Mouse (Mus musculus) stomach, embryonic 16.5 days (tissue): ENCODE data around the gene Sfxn3. TPM values are rescaled to one million over a fixed set of nuclear protein-coding genes. Genes with fewer than 3 reads are reported as not detected.

Source experiments
- ATAC-seq: fragments of 200-750 bp; cut with Nextera tagmentation; 2 replicates; pipeline ENCODE4 v1.8.0; 2017; ENCODE audit warnings: moderate number of reproducible peaks, moderate TSS enrichment; ENCODE audit not compliant: insufficient read depth, low FRiP score
- H3K27ac ChIP-seq: fragments of 300-500 bp; sonication (generic); 2 replicates; pipeline ENCODE4 v1.5.1; 2014; ENCODE audit warnings: low read length
- H3K27me3 ChIP-seq: fragments of 300-500 bp; sonication (generic); 2 replicates; pipeline ENCODE4 v1.6.1; 2014; ENCODE audit warnings: low read length, control low read depth, mixed read lengths; ENCODE audit not compliant: control insufficient read depth, insufficient read depth
- H3K36me3 ChIP-seq: fragments of 300-500 bp; sonication (generic); 2 replicates; pipeline ENCODE4 v1.6.1; 2014; ENCODE audit warnings: low read length; ENCODE audit not compliant: control insufficient read depth, insufficient read depth
- H3K4me1 ChIP-seq: fragments of 300-500 bp; sonication (generic); 2 replicates; pipeline ENCODE4 v1.6.1; 2014; ENCODE audit warnings: low read length, control low read depth, mixed read lengths; ENCODE audit not compliant: control insufficient read depth, insufficient read depth
- H3K4me2 ChIP-seq: fragments of 300-500 bp; sonication (generic); 2 replicates; pipeline ENCODE4 v1.6.1; 2014; ENCODE audit warnings: low read depth, low read length, mixed read lengths
- H3K4me3 ChIP-seq: fragments of 300-500 bp; sonication (generic); replicated peaks from 2 replicates; pipeline ENCODE4 v1.5.1; 2014; ENCODE audit warnings: mild to moderate bottlenecking, low read length
- H3K9ac ChIP-seq: fragments of 300-500 bp; sonication (generic); 2 replicates; pipeline ENCODE4 v1.6.1; 2014; ENCODE audit warnings: low read length
- H3K9me3 ChIP-seq: fragments of 300-500 bp; sonication (generic); replicated peaks from 2 replicates; pipeline ENCODE4 v1.6.1; 2016; ENCODE audit warnings: low read length, control low read depth; ENCODE audit not compliant: control insufficient read depth
- WGBS: fragments of 180-500 bp; shearing (Covaris S2); extraction: QIAGEN DNeasy Blood & Tissue Kit; methylation state at CpG from one replicate; pipeline ENCODE4 v1.1.7; 2014; 5-methylcytosine and 5-hydroxymethylcytosine counted together
- polyA plus RNA-seq: library from polyadenylated mRNA; unstranded; fragments of >200 nt; fragmentation: Nextera tagmentation; extraction: Ambion mirVana; gene quantifications from 2 replicates; pipeline ENCODE4 v1.2.1, GENCODE M21; 2015

Sfxn3 gene
- polyA plus RNA-seq, 1 experiment from 2014 or later, result 28.3 TPM

- Histone ChIP-seq H3K27ac (peak overlapping the region; percentile 97), H3K4me3 (peak overlapping the region; percentile 62), H3K9ac (peak overlapping the region; percentile 77), H3K4me2 (peak overlapping the region; percentile 71), H3K36me3 (0 out of 2 replicates have a peak, but pooled peaks cover 5% of the 10 kb centered on the region), H3K9me3 (no peaks in the 10 kb centered on the region), H3K27me3 (peaks cover 6% of the 10 kb centered on the region), H3K4me1 (peaks cover 21% of the 10 kb centered on the region; the same call in 1 of the 2 replicates)
- 10% methylated on average over 11 of the region's 11 CpGs for WGBS
- peak; percentile 85 for ATAC-seq
Measured at GRCm38 (mm10) chr19:45047935-45048643, 786 bp downstream of the Sfxn3 start.

- H3K4me3 ChIP-seq, result peak overlapping the region; percentile 62
- peak overlapping the region; percentile 77 for H3K9ac ChIP-seq
- H3K27me3 ChIP-seq, result peaks cover 6% of the 10 kb centered on the region; the same call in 1 of the 2 replicates
- no peak for ATAC-seq
- H3K27ac ChIP-seq, result peak overlapping the region; percentile 97
- peaks cover 21% of the 10 kb centered on the region; the same call in 1 of the 2 replicates for H3K4me1 ChIP-seq
- H3K36me3 ChIP-seq, result 0 out of 2 replicates have a peak, but pooled peaks cover 5% of the 10 kb centered on the region
- 67% methylated on average over 12 of the region's 12 CpGs for WGBS
- H3K4me2 ChIP-seq, result peak overlapping the region; percentile 71
- no peaks in the 10 kb centered on the region for H3K9me3 ChIP-seq
Measured at GRCm38 (mm10) chr19:45048644-45049365, 1.5 kb downstream of the Sfxn3 start.

GRCm38 (mm10) chr19:45049523-45049922 lies 2.2 kb downstream of the Sfxn3 start:
- H3K9ac ChIP-seq, result no peak overlapping the region
- WGBS, result 84% methylated on average over 9 of the region's 9 CpGs
- no peak for ATAC-seq
- no peaks in the 10 kb centered on the region for H3K9me3 ChIP-seq
- peaks cover 21% of the 10 kb centered on the region; the same call in 1 of the 2 replicates for H3K4me1 ChIP-seq
- H3K27me3 ChIP-seq, result peaks cover 6% of the 10 kb centered on the region; the same call in 1 of the 2 replicates
- H3K4me3 ChIP-seq, result no peak overlapping the region
- no peak overlapping the region for H3K4me2 ChIP-seq
- H3K27ac ChIP-seq, result no peak overlapping the region
- H3K36me3 ChIP-seq, result 0 out of 2 replicates have a peak, but pooled peaks cover 5% of the 10 kb centered on the region

GRCm38 (mm10) chr19:45053451-45053850 lies 6.1 kb downstream of the Sfxn3 start:
- Histone ChIP-seq H3K4me3 (no peak overlapping the region), H3K9ac (no peak overlapping the region), H3K4me1 (peaks cover 20% of the 10 kb centered on the region), H3K27me3 (no peaks in the 10 kb centered on the region), H3K36me3 (0 out of 2 replicates have a peak, but pooled peaks cover 5% of the 10 kb centered on the region), H3K9me3 (no peaks in the 10 kb centered on the region), H3K27ac (no peak overlapping the region), H3K4me2 (no peak overlapping the region)
- 86% methylated on average over 8 of the region's 8 CpGs for WGBS
- no peak for ATAC-seq

GRCm38 (mm10) chr19:45054892-45055690 lies 7.8 kb downstream of the Sfxn3 start:
- ATAC-seq, result no peak
- WGBS, result 80% methylated on average over 6 of the region's 6 CpGs
- H3K4me2 ChIP-seq, result no peak overlapping the region
- peaks cover 17% of the 10 kb centered on the region for H3K4me1 ChIP-seq
- no peak overlapping the region for H3K9ac ChIP-seq
- H3K4me3 ChIP-seq, result no peak overlapping the region
- H3K27me3 ChIP-seq, result no peaks in the 10 kb centered on the region
- no peak overlapping the region for H3K27ac ChIP-seq
- 0 out of 2 replicates have a peak, but pooled peaks cover 5% of the 10 kb centered on the region for H3K36me3 ChIP-seq
- no peaks in the 10 kb centered on the region for H3K9me3 ChIP-seq

- 0 out of 2 replicates have a peak, but pooled peaks cover 5% of the 10 kb centered on the region for H3K36me3 ChIP-seq
- no peaks in the 10 kb centered on the region for H3K27me3 ChIP-seq
- peaks cover 17% of the 10 kb centered on the region for H3K4me1 ChIP-seq
- ATAC-seq, result no peak
- H3K4me2 ChIP-seq, result no peak overlapping the region
- no peak overlapping the region for H3K4me3 ChIP-seq
- H3K9ac ChIP-seq, result no peak overlapping the region
- no peak overlapping the region for H3K27ac ChIP-seq
- 44% methylated on average over 4 of the region's 4 CpGs for WGBS
- no peaks in the 10 kb centered on the region for H3K9me3 ChIP-seq
Measured at GRCm38 (mm10) chr19:45056364-45056763, 9.1 kb downstream of the Sfxn3 start.

GRCm38 (mm10) chr19:45056908-45057698 lies 9.8 kb downstream of the Sfxn3 start:
- Histone ChIP-seq H3K4me3 (peak overlapping the region; percentile 76), H3K9ac (peak overlapping the region; percentile 90), H3K36me3 (0 out of 2 replicates have a peak, but pooled peaks cover 5% of the 10 kb centered on the region), H3K27ac (peak overlapping the region; percentile 99), H3K9me3 (no peaks in the 10 kb centered on the region), H3K4me1 (peaks cover 17% of the 10 kb centered on the region), H3K4me2 (peak overlapping the region; percentile 91), H3K27me3 (no peaks in the 10 kb centered on the region)
- 57% methylated on average over 7 of the region's 7 CpGs for WGBS
- no peak for ATAC-seq

GRCm38 (mm10) chr19:45057724-45058112 lies 10.4 kb downstream of the Sfxn3 start:
- 0 out of 2 replicates have a peak, but pooled peaks cover 2% of the 10 kb centered on the region for H3K36me3 ChIP-seq
- no peaks in the 10 kb centered on the region for H3K27me3 ChIP-seq
- H3K27ac ChIP-seq, result peak overlapping the region; percentile 99
- H3K4me3 ChIP-seq, result peak overlapping the region; percentile 76
- H3K4me2 ChIP-seq, result peak overlapping the region; percentile 91
- peak overlapping the region; percentile 90 for H3K9ac ChIP-seq
- H3K4me1 ChIP-seq, result peaks cover 17% of the 10 kb centered on the region
- 28% methylated on average over 7 of the region's 7 CpGs for WGBS
- ATAC-seq, result no peak
- no peaks in the 10 kb centered on the region for H3K9me3 ChIP-seq
